Mouse (Mus musculus): ENCODE data around the gene Fam78a. TPM values are rescaled to one million over a fixed set of nuclear protein-coding genes. Genes with fewer than 3 reads are reported as not detected.

Gene Fam78a
- total RNA-seq, 1 experiment = 4.1 TPM

DNA sequence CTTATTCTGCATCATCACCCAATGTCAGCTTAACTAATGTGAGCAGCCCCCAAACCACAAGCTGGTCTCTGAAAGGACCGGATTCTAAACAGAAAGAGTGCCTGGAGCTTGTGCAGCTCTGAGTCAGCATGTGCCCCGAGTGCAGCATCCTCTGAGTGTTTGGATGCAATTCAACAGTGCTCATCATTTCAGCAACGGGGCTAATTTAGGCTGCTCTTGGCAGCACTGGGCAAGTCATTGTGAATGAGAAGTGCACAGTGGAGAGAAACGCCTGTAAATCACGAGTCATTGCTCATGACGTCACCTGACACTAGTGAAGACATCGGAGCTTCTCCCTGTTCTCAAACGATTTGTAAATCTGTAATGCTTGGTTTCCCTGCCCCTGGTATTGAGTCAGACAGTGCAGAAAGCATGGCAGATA is 46.0 kb downstream of the Fam78a start:
- no peak overlapping the region for H3K9ac ChIP-seq (ENCODE audit: insufficient read depth, low read depth, low read length, poor library complexity, severe bottlenecking)
- peaks cover 46% of the 10 kb centered on the region for H3K36me3 ChIP-seq (ENCODE audit: control insufficient read depth, insufficient read depth, low read length, poor library complexity, severe bottlenecking)

DNA sequence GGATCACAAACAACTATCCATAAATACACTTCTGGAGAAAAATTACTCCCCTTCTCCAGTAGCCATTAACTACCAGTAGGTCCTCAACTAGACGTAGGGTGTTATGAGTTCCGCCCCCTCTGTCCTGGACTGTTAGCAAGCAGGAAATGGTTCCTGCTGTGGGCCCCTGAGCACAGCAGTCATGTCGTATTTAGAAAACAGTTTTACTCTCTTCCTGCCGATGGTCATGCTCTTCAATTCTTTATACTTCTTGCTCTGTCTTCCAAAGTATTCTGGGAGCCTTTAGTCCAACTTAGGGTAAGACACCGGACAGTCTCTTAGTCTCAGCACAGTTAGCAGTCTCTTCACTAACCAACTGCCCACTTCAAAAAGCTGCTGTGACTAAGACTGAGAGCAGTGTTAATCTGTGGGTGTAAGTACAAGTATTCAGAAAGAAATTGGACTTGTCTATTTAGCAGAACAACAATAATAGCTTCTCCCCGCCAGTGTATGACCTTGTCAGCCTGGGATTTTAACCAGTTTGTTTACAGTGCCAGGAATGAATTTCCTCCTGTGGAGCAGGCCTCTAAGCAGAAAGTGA is 47.3 kb downstream of the Fam78a start:
- DNase-seq (ENCODE audit: low read depth, low spot score) = no peak
- Histone ChIP-seq H3K36me3 (ENCODE audit: control insufficient read depth, insufficient read depth, low read length, poor library complexity, severe bottlenecking) (peaks cover 56% of the 10 kb centered on the region), H3K27ac (ENCODE audit: insufficient read depth, low read depth, low read length, poor library complexity, severe bottlenecking) (no peak overlapping the region), H3K4me1 (ENCODE audit: control insufficient read depth in 2 of 2, insufficient read depth in 2 of 2, low read length in 2 of 2, poor library complexity in 1 of 2) (no peaks in the 10 kb centered on the region), H3K9me3 (ENCODE audit: control insufficient read depth, insufficient read depth, low read depth, low read length) (no peaks in the 10 kb centered on the region), H3K9ac (ENCODE audit: insufficient read depth, low read depth, low read length, poor library complexity, severe bottlenecking) (no peak overlapping the region), H3K4me3 (ENCODE audit: insufficient read depth in 1 of 2, low read depth in 1 of 2, low read length in 2 of 2, poor library complexity in 1 of 2, severe bottlenecking in 1 of 2) (no peak overlapping the region)
- no peak for TF ChIP-seq ZNF384 (IDR thresholded peaks at IDR 0.05; ENCODE audit: low read depth, low read length)
- TF ChIP-seq ZC3H11A (IDR thresholded peaks at IDR 0.05; ENCODE audit: borderline replicate concordance, low read depth, low read length) = no peak
- no peak for TF ChIP-seq MAFK (IDR thresholded peaks at IDR 0.05; ENCODE audit: insufficient read depth, low read depth, low read length)
- TF ChIP-seq HCFC1 (IDR thresholded peaks at IDR 0.05; ENCODE audit: borderline replicate concordance, insufficient read depth, low read length) = no peak
- TF ChIP-seq CHD2 (IDR thresholded peaks at IDR 0.05; ENCODE audit: low read depth, low read length) = no peak
- in situ Hi-C loops (cut with MboI; ENCODE audit: low sequenced_read_pairs in 2 of 2, unreplicated experiment in 2 of 2) = no loop called here

More for the DNA sequence above, 46.0 kb downstream of the Fam78a start:
- no peaks in the 10 kb centered on the region for H3K4me1 ChIP-seq (ENCODE audit: control insufficient read depth in 2 of 2, insufficient read depth in 2 of 2, low read length in 2 of 2, poor library complexity in 1 of 2)
- TF ChIP-seq CHD2 (IDR thresholded peaks at IDR 0.05; ENCODE audit: low read depth, low read length) (no peak), ZC3H11A (IDR thresholded peaks at IDR 0.05; ENCODE audit: borderline replicate concordance, low read depth, low read length) (no peak), HCFC1 (IDR thresholded peaks at IDR 0.05; ENCODE audit: borderline replicate concordance, insufficient read depth, low read length) (no peak), MAFK (IDR thresholded peaks at IDR 0.05; ENCODE audit: insufficient read depth, low read depth, low read length) (no peak), ZNF384 (IDR thresholded peaks at IDR 0.05; ENCODE audit: low read depth, low read length) (no peak)
- H3K4me3 ChIP-seq (ENCODE audit: insufficient read depth in 1 of 2, low read depth in 1 of 2, low read length in 2 of 2, poor library complexity in 1 of 2, severe bottlenecking in 1 of 2) = no peak overlapping the region
- no peak for DNase-seq (ENCODE audit: low read depth, low spot score)
- no peaks in the 10 kb centered on the region for H3K9me3 ChIP-seq (ENCODE audit: control insufficient read depth, insufficient read depth, low read depth, low read length)
- in situ Hi-C loops (cut with MboI; ENCODE audit: low sequenced_read_pairs in 2 of 2, unreplicated experiment in 2 of 2) = no loop called here
- no peak overlapping the region for H3K27ac ChIP-seq (ENCODE audit: insufficient read depth, low read depth, low read length, poor library complexity, severe bottlenecking)

DNA sequence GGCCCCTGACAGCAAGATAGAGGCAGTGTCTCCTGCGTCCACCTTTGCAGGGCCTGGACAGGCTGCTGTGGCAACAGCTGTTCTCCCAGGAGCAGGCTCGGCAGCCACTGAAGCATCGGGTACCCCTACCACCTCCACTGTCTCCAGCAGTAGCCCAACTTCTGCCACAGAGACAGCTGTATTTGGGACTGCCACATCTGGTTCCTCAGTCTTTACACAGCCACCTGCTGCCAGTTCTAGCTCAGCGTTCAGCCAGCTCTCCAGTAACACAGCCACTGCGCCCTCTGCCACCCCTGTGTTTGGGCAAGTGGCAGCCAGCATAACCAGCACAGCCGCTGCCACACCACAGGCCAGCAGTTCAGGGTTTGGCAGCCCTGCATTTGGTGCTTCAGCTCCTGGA is 50.5 kb downstream of the Fam78a start:
- Histone ChIP-seq H3K27ac (ENCODE audit: insufficient read depth, low read depth, low read length, poor library complexity, severe bottlenecking) (no peak overlapping the region), H3K36me3 (ENCODE audit: control insufficient read depth, insufficient read depth, low read length, poor library complexity, severe bottlenecking) (peaks cover 54% of the 10 kb centered on the region), H3K4me3 (ENCODE audit: insufficient read depth in 1 of 2, low read depth in 1 of 2, low read length in 2 of 2, poor library complexity in 1 of 2, severe bottlenecking in 1 of 2) (no peak overlapping the region), H3K9me3 (ENCODE audit: control insufficient read depth, insufficient read depth, low read depth, low read length) (no peaks in the 10 kb centered on the region), H3K9ac (ENCODE audit: insufficient read depth, low read depth, low read length, poor library complexity, severe bottlenecking) (no peak overlapping the region), H3K4me1 (ENCODE audit: control insufficient read depth in 2 of 2, insufficient read depth in 2 of 2, low read length in 2 of 2, poor library complexity in 1 of 2) (no peaks in the 10 kb centered on the region)
- TF ChIP-seq HCFC1 (IDR thresholded peaks at IDR 0.05; ENCODE audit: borderline replicate concordance, insufficient read depth, low read length) (no peak), ZC3H11A (IDR thresholded peaks at IDR 0.05; ENCODE audit: borderline replicate concordance, low read depth, low read length) (no peak), CHD2 (IDR thresholded peaks at IDR 0.05; ENCODE audit: low read depth, low read length) (no peak), MAFK (IDR thresholded peaks at IDR 0.05; ENCODE audit: insufficient read depth, low read depth, low read length) (no peak), ZNF384 (IDR thresholded peaks at IDR 0.05; ENCODE audit: low read depth, low read length) (no peak)
- in situ Hi-C loops (cut with MboI; ENCODE audit: low sequenced_read_pairs in 2 of 2, unreplicated experiment in 2 of 2) = no loop called here
- no peak for DNase-seq (ENCODE audit: low read depth, low spot score)

DNA sequence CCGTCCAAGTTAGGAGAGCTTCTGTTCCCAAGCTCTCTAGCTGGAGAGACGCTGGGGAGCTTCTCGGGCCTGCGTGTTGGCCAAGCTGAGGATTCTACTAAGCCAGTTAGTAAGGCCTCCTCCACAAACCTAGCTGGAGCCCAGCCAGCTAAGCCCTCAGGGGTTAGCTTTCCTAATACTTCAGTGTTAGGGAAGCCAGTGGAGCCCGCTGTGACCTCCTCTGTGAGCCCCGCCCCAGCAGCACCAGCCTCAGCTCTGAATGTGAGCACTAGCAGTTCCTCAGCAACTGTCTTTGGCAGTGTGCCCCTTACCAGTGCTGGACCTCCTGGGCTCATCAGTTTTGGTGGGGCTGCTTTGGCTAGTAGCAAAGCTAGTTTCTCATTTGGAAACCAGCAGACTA is 51.2 kb downstream of the Fam78a start:
- Histone ChIP-seq H3K27ac (ENCODE audit: insufficient read depth, low read depth, low read length, poor library complexity, severe bottlenecking) (no peak overlapping the region), H3K36me3 (ENCODE audit: control insufficient read depth, insufficient read depth, low read length, poor library complexity, severe bottlenecking) (peaks cover 48% of the 10 kb centered on the region), H3K9me3 (ENCODE audit: control insufficient read depth, insufficient read depth, low read depth, low read length) (no peaks in the 10 kb centered on the region), H3K4me3 (ENCODE audit: insufficient read depth in 1 of 2, low read depth in 1 of 2, low read length in 2 of 2, poor library complexity in 1 of 2, severe bottlenecking in 1 of 2) (no peak overlapping the region), H3K4me1 (ENCODE audit: control insufficient read depth in 2 of 2, insufficient read depth in 2 of 2, low read length in 2 of 2, poor library complexity in 1 of 2) (no peaks in the 10 kb centered on the region), H3K9ac (ENCODE audit: insufficient read depth, low read depth, low read length, poor library complexity, severe bottlenecking) (no peak overlapping the region)
- no peak for TF ChIP-seq ZNF384 (IDR thresholded peaks at IDR 0.05; ENCODE audit: low read depth, low read length)
- TF ChIP-seq CHD2 (IDR thresholded peaks at IDR 0.05; ENCODE audit: low read depth, low read length) = no peak
- TF ChIP-seq HCFC1 (IDR thresholded peaks at IDR 0.05; ENCODE audit: borderline replicate concordance, insufficient read depth, low read length) = no peak
- in situ Hi-C loops (cut with MboI; ENCODE audit: low sequenced_read_pairs in 2 of 2, unreplicated experiment in 2 of 2) = no loop called here
- no peak for DNase-seq (ENCODE audit: low read depth, low spot score)

DNA sequence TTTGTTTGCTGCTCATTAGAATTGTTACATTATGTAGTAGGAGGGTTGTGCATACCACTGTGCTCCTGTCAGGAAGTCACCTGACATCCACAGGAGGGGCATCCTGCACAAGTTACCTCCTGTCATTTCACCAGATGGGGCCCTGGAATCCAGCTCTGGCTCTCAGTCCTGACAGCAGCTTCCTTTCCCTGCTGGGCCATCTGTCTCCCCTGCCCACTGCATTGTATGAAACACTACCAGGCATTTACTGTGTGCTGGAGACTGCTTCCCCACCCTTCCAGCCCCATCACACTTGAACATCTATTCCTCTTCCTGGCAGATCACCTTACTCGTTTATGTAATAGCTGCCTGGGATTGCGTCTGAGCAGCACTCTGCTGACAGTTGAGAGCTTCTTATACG is 55.0 kb downstream of the Fam78a start:
- DNase-seq (ENCODE audit: low read depth, low spot score) = no peak
- no peak overlapping the region for H3K9ac ChIP-seq (ENCODE audit: insufficient read depth, low read depth, low read length, poor library complexity, severe bottlenecking)
- H3K27ac ChIP-seq (ENCODE audit: insufficient read depth, low read depth, low read length, poor library complexity, severe bottlenecking) = no peak overlapping the region
- TF ChIP-seq ZC3H11A (IDR thresholded peaks at IDR 0.05; ENCODE audit: borderline replicate concordance, low read depth, low read length) (no peak), HCFC1 (IDR thresholded peaks at IDR 0.05; ENCODE audit: borderline replicate concordance, insufficient read depth, low read length) (no peak), CHD2 (IDR thresholded peaks at IDR 0.05; ENCODE audit: low read depth, low read length) (no peak), ZNF384 (IDR thresholded peaks at IDR 0.05; ENCODE audit: low read depth, low read length) (no peak), MAFK (IDR thresholded peaks at IDR 0.05; ENCODE audit: insufficient read depth, low read depth, low read length) (no peak)
- no peaks in the 10 kb centered on the region; a peak in 1 of 4 replicates for H3K4me1 ChIP-seq (ENCODE audit: control insufficient read depth in 2 of 2, insufficient read depth in 2 of 2, low read length in 2 of 2, poor library complexity in 1 of 2)
- no peaks in the 10 kb centered on the region for H3K9me3 ChIP-seq (ENCODE audit: control insufficient read depth, insufficient read depth, low read depth, low read length)
- no peak overlapping the region for H3K4me3 ChIP-seq (ENCODE audit: insufficient read depth in 1 of 2, low read depth in 1 of 2, low read length in 2 of 2, poor library complexity in 1 of 2, severe bottlenecking in 1 of 2)
- peaks cover 51% of the 10 kb centered on the region for H3K36me3 ChIP-seq (ENCODE audit: control insufficient read depth, insufficient read depth, low read length, poor library complexity, severe bottlenecking)
- in situ Hi-C loops (cut with MboI; ENCODE audit: low sequenced_read_pairs in 2 of 2, unreplicated experiment in 2 of 2) = no loop called here

Measured in ES-E14 (cell line).